Mouse (Mus musculus) liver (tissue): ENCODE measurements around the gene Agr3.

Experiments
- DNase-seq: peaks from one replicate; pipeline ENCODE4 v3.0.0-alpha.2; 2020; ENCODE audit warnings: mixed read lengths

Agr3 gene

DNA sequence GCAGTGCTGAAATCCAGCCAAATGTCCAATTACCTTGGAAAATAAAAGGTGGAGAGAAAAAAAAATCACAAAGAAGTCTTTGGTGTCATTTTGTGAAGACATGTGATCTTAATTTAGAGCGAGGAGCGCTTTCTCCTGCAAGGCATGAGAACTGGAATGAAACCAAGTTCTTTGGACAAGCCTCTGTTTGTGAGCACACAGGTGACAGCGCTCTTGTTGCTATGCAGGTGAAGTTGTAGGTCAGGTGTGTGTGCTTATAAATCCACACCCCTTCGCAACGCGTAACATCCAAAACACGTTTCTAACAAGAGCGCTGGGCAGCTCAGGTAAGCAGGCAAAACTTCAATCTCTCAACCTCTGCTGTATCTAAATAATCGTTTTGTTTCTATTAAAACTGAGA, at the start of gene Agr3:
Agr3 (plus strand) TSS at position 219 of the 400 bp plus-strand sequence.
- DNase-seq = no peak

DNA sequence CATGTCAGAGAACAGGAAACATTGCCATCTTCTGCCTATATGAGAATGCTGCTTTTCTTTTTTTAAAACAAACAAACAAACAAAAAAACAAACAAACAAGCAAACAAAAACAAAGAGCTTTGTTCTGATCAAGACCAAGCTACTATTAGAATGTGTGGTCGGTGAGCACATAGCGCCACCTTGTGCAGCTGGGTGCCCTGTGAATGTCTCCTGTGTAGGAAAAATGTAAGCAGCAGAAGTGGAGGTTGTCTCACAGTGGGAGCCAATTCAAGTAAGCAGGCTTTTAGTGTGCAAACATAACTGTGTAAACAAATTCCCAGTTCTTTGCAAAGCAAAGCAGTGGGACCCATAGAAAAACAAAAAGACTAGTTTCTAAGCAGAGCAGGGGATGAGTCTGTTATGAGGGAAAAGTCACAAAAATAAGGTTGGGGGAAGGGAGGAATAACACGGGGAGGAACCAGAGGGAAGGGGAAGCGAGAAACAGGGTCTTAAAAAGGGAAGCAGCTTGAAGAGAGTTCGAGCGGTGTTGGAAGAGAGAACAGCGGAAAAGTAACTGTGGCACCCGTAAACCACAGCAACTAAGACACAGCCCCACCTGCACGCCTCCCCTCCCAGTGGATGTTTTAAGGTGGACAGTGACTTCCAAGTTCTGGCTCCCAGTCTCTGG, 40.4 kb upstream of the Agr3 start:
- DNase-seq = no peak

DNA sequence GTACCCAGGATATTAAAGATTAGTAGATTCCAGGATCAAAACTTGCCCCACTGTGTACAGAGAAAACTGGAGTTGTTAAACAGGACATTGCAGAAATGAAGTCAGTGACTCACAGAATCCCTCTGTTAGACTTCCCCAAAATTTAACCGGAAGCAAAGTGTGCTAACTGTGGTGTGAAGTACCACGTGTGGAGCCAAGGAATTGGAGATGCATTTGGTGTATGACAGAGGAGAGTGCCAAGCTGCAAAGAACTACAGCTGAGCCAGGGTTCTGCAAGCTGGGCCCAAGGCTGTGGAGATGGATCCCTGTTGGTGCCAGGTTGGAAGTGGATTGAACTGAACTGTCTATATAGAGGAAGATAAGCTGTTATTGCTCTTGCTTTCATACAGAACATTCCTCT, 36.0 kb upstream of the Agr3 start:
- no peak for DNase-seq

DNA sequence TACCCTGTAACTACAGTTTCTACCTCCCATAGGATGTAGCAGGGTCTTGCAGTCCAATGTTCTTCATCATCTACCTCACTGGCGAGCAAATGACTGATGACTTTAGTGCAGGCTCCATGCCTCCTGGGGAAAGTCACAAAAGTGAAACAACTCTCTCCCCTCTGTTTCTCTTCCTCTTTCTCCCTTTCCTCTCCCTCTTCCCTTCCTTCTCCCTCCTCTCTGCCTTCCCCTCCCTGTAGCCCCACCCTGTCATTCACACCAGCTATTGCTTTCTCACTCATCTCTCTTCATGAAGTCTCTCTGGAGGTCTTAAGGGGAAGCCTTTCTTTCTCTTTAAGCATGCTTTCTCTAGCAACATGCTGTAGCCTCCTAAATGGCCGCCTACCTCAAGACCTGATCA, 34.7 kb upstream of the Agr3 start:
- no peak for DNase-seq

DNA sequence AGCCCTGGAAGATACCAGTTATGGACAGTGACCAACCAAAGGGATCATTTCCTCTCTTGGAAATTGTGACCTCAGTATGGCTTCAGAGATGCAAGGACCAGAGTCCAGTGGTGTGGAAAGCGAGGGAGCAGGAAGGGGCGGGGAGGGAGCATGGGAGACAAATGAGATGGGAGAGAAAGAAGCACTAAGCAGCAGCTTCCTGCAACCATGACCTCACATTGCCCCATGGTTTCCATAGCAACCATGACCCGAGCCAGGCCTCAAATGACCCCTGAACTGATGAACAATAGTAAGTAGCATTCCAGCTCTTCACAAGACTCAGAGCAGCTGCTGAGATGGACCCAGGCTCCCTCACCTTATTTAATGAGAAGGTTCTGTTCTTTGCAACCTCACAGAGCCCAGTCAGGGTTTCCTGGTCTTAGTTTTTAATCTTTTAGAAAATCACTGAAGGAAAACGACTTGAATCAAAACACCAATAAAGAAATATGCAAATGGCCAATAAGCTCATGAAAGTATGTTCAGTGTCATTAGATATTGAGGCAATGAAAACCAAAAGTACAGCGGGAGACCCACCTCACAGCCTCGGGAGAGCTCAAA, 31.0 kb upstream of the Agr3 start:
- DNase-seq = peak; percentile 7

DNA sequence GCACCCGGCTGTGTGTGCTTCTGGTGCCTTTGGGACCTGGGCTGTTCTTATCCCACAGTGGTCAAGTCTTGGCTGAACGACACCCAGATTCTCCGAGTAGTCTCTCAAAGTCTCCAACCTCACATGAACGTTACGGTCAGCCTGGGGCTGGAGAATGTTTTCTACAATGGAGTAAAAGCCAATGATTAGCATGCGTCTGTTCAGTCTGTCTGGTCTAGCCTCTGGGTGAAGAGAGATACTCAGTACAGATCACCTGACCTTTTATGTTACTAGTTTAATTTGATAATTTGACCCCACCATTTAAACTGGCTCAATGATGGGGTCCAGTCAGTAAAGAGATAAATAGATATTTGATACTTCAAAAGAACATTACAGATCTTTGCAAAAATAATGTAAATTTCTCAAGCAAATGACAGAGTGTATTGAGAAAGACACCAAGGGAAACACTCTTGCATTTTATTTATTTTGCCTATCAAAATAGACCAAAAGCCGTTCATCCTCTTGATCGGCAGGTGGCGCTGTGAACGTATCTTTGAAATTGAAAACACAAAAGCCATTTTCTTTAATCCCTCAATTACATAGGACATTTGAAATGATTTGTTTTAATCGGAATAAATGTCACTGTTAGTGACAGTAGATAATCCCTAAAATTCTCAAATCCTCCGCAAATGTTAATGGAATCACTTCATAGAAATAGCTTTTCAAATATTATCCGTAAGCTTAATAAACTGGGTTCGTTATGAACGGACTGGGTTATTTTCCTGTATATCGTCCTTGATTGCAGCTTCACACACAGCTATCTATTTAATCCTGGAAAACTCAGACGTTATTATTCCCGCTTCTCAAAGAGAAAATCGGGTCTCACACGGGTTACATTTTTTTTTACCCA, 29.3 kb upstream of the Agr3 start:
- DNase-seq = peak; percentile 59

DNA sequence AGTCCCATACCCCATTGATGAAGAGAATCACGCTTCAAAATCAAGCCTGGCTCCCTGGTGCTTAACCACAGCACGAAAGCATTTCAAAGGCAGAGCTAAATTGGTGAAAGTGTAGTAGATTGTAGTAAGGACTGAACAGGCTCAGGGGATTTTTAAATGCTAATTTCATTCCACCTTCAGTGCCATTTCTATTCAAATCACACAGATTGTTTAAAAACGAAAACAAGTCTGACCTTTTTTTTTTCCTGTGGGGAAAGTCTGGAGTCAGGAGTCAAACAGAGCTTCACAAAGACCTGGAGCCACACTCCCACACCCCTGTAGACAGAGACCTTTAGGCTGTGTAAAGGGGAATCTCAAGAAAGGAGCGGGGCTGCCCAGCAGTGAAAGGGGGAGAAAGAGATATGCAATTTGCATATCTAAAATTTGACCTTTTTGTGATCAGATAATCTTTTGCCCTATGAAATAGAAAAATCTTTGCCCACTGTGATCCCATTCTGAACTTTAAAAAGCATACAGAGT, 28.6 kb upstream of the Agr3 start:
- no peak for DNase-seq

DNA sequence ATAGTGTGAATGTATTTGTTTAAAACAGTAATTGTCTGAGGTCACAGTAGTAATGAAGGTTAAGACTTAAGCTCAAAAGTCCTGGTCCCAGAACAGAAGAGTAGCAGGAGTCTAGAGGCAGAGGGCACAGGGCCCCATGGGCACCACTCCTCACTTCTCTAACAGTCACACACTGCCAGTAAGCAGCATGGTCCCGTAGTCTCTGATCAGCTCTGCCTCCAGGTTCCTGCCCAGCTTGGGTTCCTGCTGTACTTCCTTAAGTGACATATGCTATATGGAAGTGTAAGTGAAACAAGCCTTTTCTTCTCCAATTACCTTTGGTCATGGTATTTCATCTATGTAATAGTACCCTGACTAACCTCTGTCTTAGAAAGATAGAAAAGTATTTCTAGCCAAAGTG, 14.8 kb upstream of the Agr3 start:
- DNase-seq = no peak

DNA sequence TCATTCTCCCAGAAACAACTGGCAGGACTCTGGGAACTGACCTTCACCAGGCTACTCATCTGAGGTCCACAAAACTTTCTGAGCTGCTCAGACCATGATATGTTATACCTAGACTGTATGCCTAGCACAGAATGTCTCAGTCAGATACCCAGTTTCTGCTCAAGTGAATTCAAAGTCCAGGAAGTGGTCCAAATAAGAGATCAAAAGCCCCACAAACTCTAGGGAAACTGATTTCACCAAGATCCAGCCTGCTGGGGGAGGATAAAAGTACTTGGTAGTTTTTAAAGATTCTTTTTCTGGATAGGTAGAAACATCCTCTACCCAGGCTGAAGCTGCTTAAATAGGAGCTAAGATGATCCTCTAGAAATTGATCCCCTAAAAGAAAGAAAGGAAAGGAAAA, 9.6 kb upstream of the Agr3 start:
- no peak for DNase-seq

DNA sequence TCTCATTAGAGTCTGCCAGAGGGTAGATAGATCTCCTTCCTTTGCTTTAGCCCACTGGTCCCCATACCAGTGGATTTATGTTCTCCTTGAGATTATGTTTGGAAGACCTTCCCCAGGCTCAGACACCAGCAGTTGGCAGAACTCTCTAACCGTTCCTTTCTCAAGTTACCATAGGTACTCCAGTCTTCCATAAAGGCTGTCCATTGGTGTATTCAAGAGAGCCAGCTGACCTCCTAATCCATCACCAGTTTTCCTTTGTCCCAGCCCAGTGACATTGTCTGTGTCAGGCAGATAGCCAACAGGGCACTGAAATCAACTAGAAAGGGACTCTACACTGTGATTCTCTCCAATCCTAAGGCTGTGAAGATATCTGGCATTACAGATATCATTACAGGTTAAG, 9.0 kb upstream of the Agr3 start:
- no peak for DNase-seq

DNA sequence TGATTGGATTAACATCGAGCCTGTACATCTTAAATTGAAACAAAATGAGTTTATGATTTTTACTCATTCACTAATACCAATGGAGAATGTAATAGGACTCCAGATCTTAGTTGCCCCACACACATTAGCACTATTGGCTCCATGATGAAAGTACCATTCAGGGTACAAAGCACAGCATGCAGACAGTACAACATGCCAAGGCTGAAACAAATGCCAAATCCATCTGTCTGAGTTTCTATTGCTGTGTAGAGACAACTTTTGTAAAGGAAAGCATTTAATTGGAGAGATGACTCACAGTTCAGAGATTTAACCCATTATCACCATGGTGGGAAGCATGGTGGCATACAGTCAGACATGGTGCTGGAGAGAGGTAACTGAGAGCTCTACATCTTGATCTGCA, 7.4 kb upstream of the Agr3 start:
- no peak for DNase-seq

DNA sequence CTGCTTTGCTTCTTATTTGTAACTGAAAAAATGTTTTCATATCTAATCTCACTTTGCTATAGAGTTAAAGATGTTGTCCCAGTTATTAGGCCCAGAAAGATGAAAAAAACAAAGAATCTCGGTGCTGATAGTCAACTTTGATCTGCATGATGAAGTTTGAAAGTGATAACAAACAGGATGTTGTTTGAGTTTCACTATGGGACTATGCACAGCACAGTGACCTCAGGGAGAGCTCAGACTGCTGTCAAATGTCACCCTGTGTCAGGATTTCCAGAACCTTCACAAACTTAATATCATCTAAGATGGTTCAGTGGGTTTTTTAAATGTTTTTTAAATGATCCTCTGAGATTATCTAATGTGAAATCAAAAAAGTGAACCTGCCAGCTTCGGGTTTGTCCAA, 2.4 kb downstream of the Agr3 start:
- DNase-seq = no peak

DNA sequence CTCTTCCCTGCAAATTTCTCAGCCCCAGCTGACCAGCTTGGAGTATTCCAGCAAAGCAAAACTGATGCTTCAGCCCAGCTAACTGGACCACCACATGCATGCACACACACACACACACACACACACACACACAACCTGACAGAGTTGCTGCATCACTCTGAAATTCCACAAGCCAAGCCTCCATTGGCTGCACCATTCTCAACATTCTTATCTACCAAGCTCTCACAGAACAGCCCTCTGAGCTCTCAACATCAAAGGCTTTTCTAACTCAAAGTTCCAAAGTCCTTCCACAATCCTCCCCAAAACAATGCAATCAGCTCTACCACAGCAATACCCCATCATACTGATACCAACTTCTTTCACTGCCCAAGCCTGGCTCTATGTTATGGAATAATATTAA, 7.4 kb downstream of the Agr3 start:
- peak; percentile 3 for DNase-seq

DNA sequence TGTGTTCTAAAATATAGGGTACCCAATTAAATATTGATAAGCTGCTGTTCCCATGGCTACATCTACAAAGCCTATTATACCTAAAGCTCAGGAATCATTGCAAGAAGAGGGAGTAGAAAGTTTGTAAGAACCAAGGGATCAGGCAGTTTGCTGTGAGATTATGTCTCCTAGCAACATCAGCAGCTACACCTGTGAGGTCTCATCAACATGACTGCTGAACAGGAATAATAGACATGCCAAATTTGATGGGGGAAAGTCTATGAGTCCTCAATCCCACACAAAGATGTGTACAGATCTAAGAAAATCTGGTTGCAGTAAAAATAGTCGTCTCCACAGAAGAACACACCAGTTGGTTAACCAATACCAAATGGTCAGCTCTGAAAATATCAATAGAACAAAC, 26.3 kb downstream of the Agr3 start:
- no peak for DNase-seq

DNA sequence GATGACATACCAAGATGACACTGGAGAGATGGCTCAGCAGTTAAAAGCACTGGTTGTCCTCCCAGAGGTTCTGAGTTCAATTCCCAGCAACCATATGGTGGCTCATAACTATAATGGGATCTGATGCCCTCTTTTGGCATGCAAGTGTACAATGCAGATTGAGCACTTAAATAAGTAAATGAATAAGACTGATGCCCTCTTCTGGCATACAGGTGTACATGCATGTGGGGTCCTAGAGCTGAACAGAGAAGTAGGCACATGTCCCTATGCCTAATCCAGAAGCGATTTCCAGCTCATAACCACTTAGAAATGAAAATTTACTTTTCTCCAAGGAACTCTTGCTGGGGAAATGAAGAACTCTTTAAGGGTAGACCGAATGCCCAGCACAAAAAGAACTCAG, 31.8 kb downstream of the Agr3 start:
- no peak for DNase-seq

DNA sequence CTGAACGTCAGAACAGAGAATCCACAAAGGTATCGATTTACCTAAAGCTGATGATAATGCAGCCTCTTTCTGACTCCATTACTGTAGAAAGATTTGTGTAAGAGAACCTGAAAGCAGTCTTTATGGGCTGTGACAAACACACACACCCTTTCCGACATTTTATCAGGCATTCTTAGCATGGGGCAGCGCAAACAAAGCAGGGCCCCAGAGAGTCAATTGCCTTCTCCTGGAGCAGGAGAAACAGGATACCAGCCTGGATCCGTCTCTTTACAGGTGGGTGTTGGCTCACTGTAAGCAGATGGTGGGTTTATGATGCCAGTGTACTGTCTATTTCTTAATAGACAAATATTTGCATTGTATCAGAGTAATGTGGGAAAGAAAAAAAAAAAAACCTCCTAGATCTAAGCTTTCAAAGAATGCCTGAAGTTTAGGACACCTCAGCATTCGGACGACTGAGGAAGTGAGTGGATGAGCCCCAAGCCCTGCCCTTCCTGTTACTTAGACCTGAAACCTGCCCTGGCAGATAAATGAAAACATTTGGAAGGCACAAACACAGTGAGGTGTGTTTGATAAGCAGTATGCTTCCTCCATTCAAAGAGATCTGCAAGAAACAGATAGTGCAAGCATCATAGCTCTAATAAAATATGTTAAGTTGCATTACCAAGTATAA, 40.8 kb downstream of the Agr3 start:
- peak; percentile 5 for DNase-seq

DNA sequence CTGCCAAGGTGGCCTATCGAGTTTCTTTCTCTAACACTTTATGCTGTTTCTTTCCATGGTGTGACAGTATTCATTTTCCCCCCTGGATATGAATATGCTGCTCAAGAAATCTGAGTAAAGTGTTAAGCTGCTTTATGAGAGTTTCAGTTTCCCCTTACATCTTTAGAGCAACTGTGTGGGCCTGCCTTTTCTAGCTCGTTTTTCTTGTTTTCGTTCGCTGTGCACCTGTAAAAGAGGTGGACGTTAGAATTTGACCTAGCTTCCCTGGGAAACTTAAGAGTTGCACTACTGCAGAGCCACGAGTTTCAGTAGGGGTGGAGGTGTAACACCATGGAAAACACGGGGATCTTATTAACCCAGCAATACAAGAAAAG, 41.3 kb downstream of the Agr3 start:
- DNase-seq = no peak

DNA sequence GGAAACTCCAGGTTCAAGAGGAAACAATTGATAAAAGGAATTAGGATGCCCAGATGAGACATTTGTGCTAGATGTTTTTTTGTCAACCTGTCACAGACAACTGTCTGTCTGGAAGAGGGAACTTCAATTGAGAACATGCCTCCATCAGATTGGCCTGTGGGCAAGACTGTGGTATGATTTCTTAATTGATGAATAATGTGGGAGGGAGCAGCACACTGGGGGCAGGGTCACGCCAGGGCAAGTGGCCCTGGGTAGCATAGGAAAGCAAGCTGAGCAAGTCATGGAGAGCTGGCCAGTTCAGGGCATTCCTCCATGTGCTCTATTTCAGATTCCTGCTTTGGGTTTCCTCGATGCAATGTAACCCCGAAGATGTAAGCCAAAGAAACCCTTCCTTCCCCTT, 50.5 kb downstream of the Agr3 start:
- DNase-seq = no peak

DNA sequence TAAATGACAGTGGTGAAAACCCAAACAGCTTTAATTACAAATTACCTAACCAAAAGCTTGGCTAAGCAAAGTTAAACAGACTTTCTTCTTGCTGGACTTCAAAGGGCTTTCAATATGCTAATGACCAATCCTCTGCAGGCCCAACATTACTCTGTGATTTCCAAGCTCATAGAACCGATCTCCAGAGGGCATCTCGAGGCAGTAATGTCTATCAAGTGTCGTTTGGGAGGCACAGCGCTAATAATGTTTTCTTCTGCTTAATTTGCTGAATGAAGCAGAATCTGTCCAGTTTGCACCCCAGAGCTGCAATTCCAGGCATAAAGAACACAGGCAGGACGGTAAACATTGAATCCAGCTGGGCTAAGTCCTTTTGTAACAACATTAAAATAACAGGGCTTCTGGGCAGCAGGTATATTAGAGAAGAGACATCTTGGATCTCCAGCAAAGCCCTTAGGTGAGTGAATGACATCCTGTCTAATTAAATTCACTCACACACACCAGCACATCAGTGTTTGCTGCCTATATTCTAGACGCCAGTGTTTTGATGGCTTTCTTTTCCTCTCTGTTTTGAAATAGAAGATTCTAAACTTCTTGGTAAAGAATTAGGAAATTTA, 52.3 kb downstream of the Agr3 start:
- DNase-seq = no peak

DNA sequence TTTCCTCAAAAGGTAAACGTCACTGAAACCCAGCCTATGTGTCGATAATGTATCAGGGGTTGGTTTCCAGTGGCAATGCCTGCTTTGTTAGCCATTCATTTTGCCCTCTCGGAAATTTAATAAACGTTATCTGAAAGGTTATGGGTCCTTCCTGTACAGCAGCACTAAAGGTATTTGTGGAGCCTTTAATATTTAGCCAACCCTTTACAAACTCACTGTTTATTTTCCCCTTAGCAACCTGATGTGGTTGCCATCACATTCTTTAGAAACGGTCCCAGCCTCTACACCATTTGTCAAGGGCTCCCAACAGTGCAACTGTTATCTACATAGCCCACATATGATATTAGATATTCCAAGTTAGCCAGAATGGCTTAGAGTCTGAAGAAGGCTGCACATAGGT, 54.2 kb downstream of the Agr3 start:
- no peak for DNase-seq

DNA sequence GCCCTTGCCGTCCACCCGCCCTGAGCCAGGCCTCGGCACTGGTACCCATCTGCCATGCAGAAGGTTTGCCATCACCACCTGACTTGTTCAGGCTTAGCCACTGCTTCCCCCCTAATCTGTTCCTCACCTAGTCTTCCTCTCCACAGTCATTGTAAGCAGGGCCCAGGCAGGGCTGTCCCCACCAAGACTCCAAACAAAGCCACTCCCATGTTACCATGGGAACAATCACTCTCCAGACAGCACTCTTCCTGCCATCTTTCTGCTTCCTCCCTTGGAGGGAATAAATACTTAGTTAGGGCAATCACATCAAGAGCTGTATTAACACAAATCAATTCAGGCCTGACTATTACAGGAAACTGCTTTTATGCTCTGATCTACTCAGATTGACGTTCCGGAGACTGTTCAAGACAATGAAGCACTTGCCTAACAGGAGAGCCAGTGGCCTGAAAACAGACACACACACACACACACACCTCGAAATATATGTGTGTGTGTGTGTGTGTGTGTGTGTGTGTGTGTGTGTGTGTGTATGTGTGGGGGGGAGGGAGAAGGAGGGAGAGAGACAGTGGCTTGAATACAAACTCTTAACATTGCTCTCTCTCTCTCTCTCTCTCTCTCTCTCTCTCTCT, 56.4 kb downstream of the Agr3 start:
- peak; percentile 45 for DNase-seq

DNA sequence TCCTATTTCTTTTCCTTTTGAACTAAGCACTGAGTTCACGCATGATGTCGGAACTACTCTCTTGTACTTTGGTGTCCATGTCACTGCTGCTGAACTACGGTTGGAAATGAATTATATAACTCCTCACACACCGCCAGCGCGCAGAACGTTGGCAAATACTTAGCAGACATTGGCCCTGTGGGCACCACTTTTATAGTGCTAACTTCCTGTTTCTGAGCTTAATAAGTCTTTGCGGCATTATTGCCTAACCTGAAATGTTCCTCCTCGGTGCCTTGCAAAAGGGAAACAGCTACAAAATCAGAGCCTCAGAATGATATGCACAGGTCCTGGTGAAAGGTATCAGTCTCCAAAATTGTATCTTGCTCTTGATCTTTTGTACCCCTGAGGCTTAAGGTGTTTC, 58.1 kb downstream of the Agr3 start:
- DNase-seq = no peak
